Mouse (Mus musculus): ENCODE data around the gene Sema5b.

The Sema5b gene

GRCm38 (mm10) chr16:35704796-35705195, 163.9 kb downstream of the Sema5b start:
- CTCF ChIA-PET = no interaction called here

DNA sequence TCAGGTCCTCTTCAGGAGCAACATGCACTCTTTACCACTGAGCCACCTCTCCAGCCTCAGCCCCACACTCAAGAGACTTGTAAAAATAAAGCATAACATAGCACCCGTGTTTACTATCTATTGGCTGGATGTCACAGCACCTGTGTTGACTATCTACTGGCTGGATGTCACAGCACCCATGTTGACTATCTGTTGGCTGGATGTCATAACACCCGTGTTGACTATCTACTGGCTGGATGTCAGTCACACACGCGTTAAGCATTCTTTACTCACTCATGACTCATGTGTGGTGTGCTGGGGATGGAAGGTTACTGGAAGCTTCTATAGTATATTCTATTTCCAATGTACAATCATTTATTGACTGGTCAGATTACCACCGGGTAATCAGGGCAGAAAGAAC, 166.1 kb downstream of the Sema5b start:
- CTCF ChIA-PET = no interaction called here

GRCm38 (mm10) chr16:35711004-35711403, 170.1 kb downstream of the Sema5b start:
- CTCF ChIA-PET = no interaction called here

GRCm38 (mm10) chr16:35713606-35714005, 172.7 kb downstream of the Sema5b start:
- CTCF ChIA-PET = no interaction called here

Measured in spleen, embryonic (tissue).